Mouse (Mus musculus) intestine, postnatal 0 days (tissue): ENCODE results near the gene Ddhd1. TPM values are rescaled to one million over a fixed set of nuclear protein-coding genes. Genes with fewer than 3 reads are reported as not detected.
A peak's percentile ranks its signal among the peaks of the same experiment; 100 is the strongest.

Source experiments
- ATAC-seq: fragments of 200-750 bp; cut with Nextera tagmentation; 2 replicates; pipeline ENCODE4 v1.8.0; 2017; ENCODE audit warnings: mild to moderate bottlenecking, moderate TSS enrichment, moderate library complexity
- H3K27ac ChIP-seq: fragments of 300-500 bp; sonication (generic); 2 replicates; pipeline ENCODE4 v1.5.1; 2014; ENCODE audit warnings: mild to moderate bottlenecking, low read depth, low read length, moderate library complexity
- H3K27me3 ChIP-seq: fragments of 300-500 bp; sonication (generic); replicated peaks from 2 replicates; pipeline ENCODE4 v1.6.1; 2014; ENCODE audit warnings: low read length, mixed read lengths; ENCODE audit not compliant: control insufficient read depth, insufficient read depth
- H3K36me3 ChIP-seq: fragments of 300-500 bp; sonication (generic); 2 replicates; pipeline ENCODE4 v1.6.1; 2014; ENCODE audit warnings: mild to moderate bottlenecking, moderate library complexity; ENCODE audit not compliant: control insufficient read depth, insufficient read depth
- H3K4me1 ChIP-seq: fragments of 300-500 bp; sonication (generic); replicated peaks from 2 replicates; pipeline ENCODE4 v1.6.1; 2014; ENCODE audit warnings: antibody characterized with exemption, low read length, mixed read lengths; ENCODE audit not compliant: control insufficient read depth, insufficient read depth
- H3K4me2 ChIP-seq: fragments of 300-500 bp; sonication (generic); replicated peaks from 2 replicates; pipeline ENCODE4 v1.6.1; 2014; ENCODE audit warnings: low read depth, mild to moderate bottlenecking, moderate library complexity
- H3K4me3 ChIP-seq: fragments of 300-500 bp; sonication (generic); 2 replicates; pipeline ENCODE4 v1.5.1; 2014; ENCODE audit warnings: low read depth, low read length
- H3K9ac ChIP-seq: fragments of 300-500 bp; sonication (generic); 2 replicates; pipeline ENCODE4 v1.6.1; 2014; ENCODE audit warnings: mild to moderate bottlenecking, low read depth, low read length
- H3K9me3 ChIP-seq: fragments of 300-500 bp; sonication (generic); 2 replicates; pipeline ENCODE4 v1.6.1; 2016; ENCODE audit warnings: mixed run types; ENCODE audit not compliant: control insufficient read depth
- CTCF ChIP-seq: sonication (generic); IDR thresholded peaks from 2 replicates; pipeline ENCODE4 v1.5.1; 2016; ENCODE audit warnings: low read depth, mild to moderate bottlenecking, control low read depth, antibody characterized with exemption, moderate library complexity
- WGBS: fragments of 180-500 bp; shearing (Covaris S2); extraction: QIAGEN DNeasy Blood & Tissue Kit; methylation state at CpG from one replicate; pipeline ENCODE4 v1.1.7; 2014; 5-methylcytosine and 5-hydroxymethylcytosine counted together
- polyA plus RNA-seq: library from polyadenylated mRNA; unstranded; fragments of >200 nt; fragmentation: Nextera tagmentation; extraction: Ambion mirVana; gene quantifications from 2 replicates; pipeline ENCODE4 v1.2.1, GENCODE M21; 2015

Ddhd1 gene
- polyA plus RNA-seq, 1 experiment from 2014 or later: 10.6 TPM

- no peaks in the 10 kb centered on the region for H3K27me3 ChIP-seq
- no peak for ATAC-seq
- no peaks in the 10 kb centered on the region for H3K4me1 ChIP-seq
- no peaks in the 10 kb centered on the region for H3K36me3 ChIP-seq
- WGBS: 60% methylated on average over 2 of the region's 2 CpGs
- no peak for TF ChIP-seq CTCF
- H3K4me3 ChIP-seq: no peak overlapping the region
- no peak overlapping the region for H3K9ac ChIP-seq
- H3K27ac ChIP-seq: no peak overlapping the region
- no peak overlapping the region for H3K4me2 ChIP-seq
- no peaks in the 10 kb centered on the region for H3K9me3 ChIP-seq
These were observed 104.1 kb downstream of the Ddhd1 start for GRCm38 (mm10) chr14:45553854-45554253.

GRCm38 (mm10) chr14:45552431-45552830, 105.5 kb downstream of the Ddhd1 start:
- Histone ChIP-seq H3K27ac (no peak overlapping the region), H3K9ac (no peak overlapping the region), H3K4me1 (no peaks in the 10 kb centered on the region), H3K9me3 (no peaks in the 10 kb centered on the region), H3K27me3 (no peaks in the 10 kb centered on the region), H3K4me2 (no peak overlapping the region), H3K36me3 (no peaks in the 10 kb centered on the region), H3K4me3 (no peak overlapping the region)
- ATAC-seq: no peak
- no peak; the same call in 1 of the 2 replicates for TF ChIP-seq CTCF
- WGBS: 81% methylated on average over 4 of the region's 4 CpGs

- 59% methylated on average over 17 of the region's 17 CpGs for WGBS
- Histone ChIP-seq H3K27me3 (no peaks in the 10 kb centered on the region), H3K27ac (no peak overlapping the region), H3K9ac (no peak overlapping the region), H3K36me3 (no peaks in the 10 kb centered on the region), H3K9me3 (no peaks in the 10 kb centered on the region), H3K4me2 (no peak overlapping the region), H3K4me3 (no peak overlapping the region), H3K4me1 (no peaks in the 10 kb centered on the region)
- peak; percentile 72 for TF ChIP-seq CTCF
- no peak for ATAC-seq
These were observed 106.7 kb downstream of the Ddhd1 start for GRCm38 (mm10) chr14:45551121-45551768.

- no peak for TF ChIP-seq CTCF
- H3K4me3 ChIP-seq: no peak overlapping the region
- H3K9me3 ChIP-seq: no peaks in the 10 kb centered on the region
- no peak overlapping the region for H3K9ac ChIP-seq
- H3K27ac ChIP-seq: no peak overlapping the region
- H3K4me2 ChIP-seq: no peak overlapping the region
- H3K4me1 ChIP-seq: no peaks in the 10 kb centered on the region
- H3K27me3 ChIP-seq: no peaks in the 10 kb centered on the region
- no peaks in the 10 kb centered on the region for H3K36me3 ChIP-seq
- 70% methylated on average over 13 of the region's 13 CpGs for WGBS
- no peak for ATAC-seq
These were observed 107.8 kb downstream of the Ddhd1 start for GRCm38 (mm10) chr14:45550010-45550647.

- 79% methylated on average over 3 of the region's 3 CpGs for WGBS
- H3K4me1 ChIP-seq: no peaks in the 10 kb centered on the region
- H3K27me3 ChIP-seq: no peaks in the 10 kb centered on the region
- no peaks in the 10 kb centered on the region for H3K9me3 ChIP-seq
- no peak overlapping the region for H3K4me2 ChIP-seq
- H3K9ac ChIP-seq: no peak overlapping the region
- no peak overlapping the region for H3K4me3 ChIP-seq
- ATAC-seq: no peak
- TF ChIP-seq CTCF: peak; percentile 63
- H3K36me3 ChIP-seq: no peaks in the 10 kb centered on the region
- H3K27ac ChIP-seq: no peak overlapping the region
These were observed 109.8 kb downstream of the Ddhd1 start for GRCm38 (mm10) chr14:45548118-45548517.

- Histone ChIP-seq H3K4me3 (no peak overlapping the region), H3K36me3 (no peaks in the 10 kb centered on the region), H3K4me2 (no peak overlapping the region), H3K4me1 (no peaks in the 10 kb centered on the region), H3K9me3 (no peaks in the 10 kb centered on the region), H3K27me3 (no peaks in the 10 kb centered on the region), H3K9ac (no peak overlapping the region), H3K27ac (no peak overlapping the region)
- WGBS: 82% methylated on average over 7 of the region's 7 CpGs
- no peak for TF ChIP-seq CTCF
- no peak for ATAC-seq
These were observed 113.0 kb downstream of the Ddhd1 start for GRCm38 (mm10) chr14:45544905-45545304.
